Mouse (Mus musculus) intestine, postnatal 0 days (tissue): Measurements from ENCODE around the gene Ppfibp1. TPM values are rescaled to one million over a fixed set of nuclear protein-coding genes. Genes with fewer than 3 reads are reported as not detected.

ENCODE experiments used
- ATAC-seq: fragments of 200-750 bp; cut with Nextera tagmentation; 2 replicates; pipeline ENCODE4 v1.8.0; 2017; ENCODE audit warnings: mild to moderate bottlenecking, moderate TSS enrichment, moderate library complexity
- H3K27ac ChIP-seq: fragments of 300-500 bp; sonication (generic); 2 replicates; pipeline ENCODE4 v1.5.1; 2014; ENCODE audit warnings: mild to moderate bottlenecking, low read depth, low read length, moderate library complexity
- H3K27me3 ChIP-seq: fragments of 300-500 bp; sonication (generic); replicated peaks from 2 replicates; pipeline ENCODE4 v1.6.1; 2014; ENCODE audit warnings: low read length, mixed read lengths; ENCODE audit not compliant: control insufficient read depth, insufficient read depth
- H3K36me3 ChIP-seq: fragments of 300-500 bp; sonication (generic); 2 replicates; pipeline ENCODE4 v1.6.1; 2014; ENCODE audit warnings: mild to moderate bottlenecking, moderate library complexity; ENCODE audit not compliant: control insufficient read depth, insufficient read depth
- H3K4me1 ChIP-seq: fragments of 300-500 bp; sonication (generic); replicated peaks from 2 replicates; pipeline ENCODE4 v1.6.1; 2014; ENCODE audit warnings: antibody characterized with exemption, low read length, mixed read lengths; ENCODE audit not compliant: control insufficient read depth, insufficient read depth
- H3K4me2 ChIP-seq: fragments of 300-500 bp; sonication (generic); replicated peaks from 2 replicates; pipeline ENCODE4 v1.6.1; 2014; ENCODE audit warnings: low read depth, mild to moderate bottlenecking, moderate library complexity
- H3K4me3 ChIP-seq: fragments of 300-500 bp; sonication (generic); 2 replicates; pipeline ENCODE4 v1.5.1; 2014; ENCODE audit warnings: low read depth, low read length
- H3K9ac ChIP-seq: fragments of 300-500 bp; sonication (generic); 2 replicates; pipeline ENCODE4 v1.6.1; 2014; ENCODE audit warnings: mild to moderate bottlenecking, low read depth, low read length
- H3K9me3 ChIP-seq: fragments of 300-500 bp; sonication (generic); 2 replicates; pipeline ENCODE4 v1.6.1; 2016; ENCODE audit warnings: mixed run types; ENCODE audit not compliant: control insufficient read depth
- CTCF ChIP-seq: sonication (generic); IDR thresholded peaks from 2 replicates; pipeline ENCODE4 v1.5.1; 2016; ENCODE audit warnings: low read depth, mild to moderate bottlenecking, control low read depth, antibody characterized with exemption, moderate library complexity
- WGBS: fragments of 180-500 bp; shearing (Covaris S2); extraction: QIAGEN DNeasy Blood & Tissue Kit; methylation state at CpG from one replicate; pipeline ENCODE4 v1.1.7; 2014; 5-methylcytosine and 5-hydroxymethylcytosine counted together
- polyA plus RNA-seq: library from polyadenylated mRNA; unstranded; fragments of >200 nt; fragmentation: Nextera tagmentation; extraction: Ambion mirVana; gene quantifications from 2 replicates; pipeline ENCODE4 v1.2.1, GENCODE M21; 2015

Gene Ppfibp1
- polyA plus RNA-seq, 1 experiment from 2014 or later = 32.3 TPM

DNA sequence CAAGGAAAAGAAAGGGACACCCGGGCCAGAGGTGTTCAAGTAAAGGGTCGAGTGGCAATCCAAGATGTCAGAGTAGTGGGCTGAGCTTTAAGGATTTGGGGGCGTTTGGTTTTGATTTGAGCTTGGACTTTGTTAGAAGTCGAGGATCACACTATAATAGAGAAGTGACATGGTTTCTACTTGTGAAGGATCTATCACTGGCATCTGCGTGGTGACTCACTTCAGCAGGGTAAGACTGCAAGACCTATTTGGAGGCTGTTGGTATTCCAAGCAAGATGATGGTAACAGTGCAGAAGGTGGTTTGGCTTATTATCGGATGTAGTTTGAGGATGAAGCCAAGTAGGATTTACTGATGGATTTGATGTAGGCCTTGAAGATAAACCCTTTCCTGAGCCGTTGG lies 155.3 kb downstream of the Ppfibp1 start:
- H3K27ac ChIP-seq = 0 out of 2 replicates have a peak overlapping the region, but pooled peaks have one; percentile 87
- peak overlapping the region; percentile 77 for H3K4me2 ChIP-seq
- H3K9ac ChIP-seq = peak overlapping the region; percentile 96
- H3K9me3 ChIP-seq = no peaks in the 10 kb centered on the region
- H3K36me3 ChIP-seq = peaks cover 22% of the 10 kb centered on the region
- H3K4me3 ChIP-seq = peak overlapping the region; percentile 93
- H3K27me3 ChIP-seq = no peaks in the 10 kb centered on the region
- no peak for TF ChIP-seq CTCF
- peaks cover 9% of the 10 kb centered on the region for H3K4me1 ChIP-seq
- no peak for ATAC-seq
- WGBS = 37% methylated on average over 7 of the region's 7 CpGs

DNA sequence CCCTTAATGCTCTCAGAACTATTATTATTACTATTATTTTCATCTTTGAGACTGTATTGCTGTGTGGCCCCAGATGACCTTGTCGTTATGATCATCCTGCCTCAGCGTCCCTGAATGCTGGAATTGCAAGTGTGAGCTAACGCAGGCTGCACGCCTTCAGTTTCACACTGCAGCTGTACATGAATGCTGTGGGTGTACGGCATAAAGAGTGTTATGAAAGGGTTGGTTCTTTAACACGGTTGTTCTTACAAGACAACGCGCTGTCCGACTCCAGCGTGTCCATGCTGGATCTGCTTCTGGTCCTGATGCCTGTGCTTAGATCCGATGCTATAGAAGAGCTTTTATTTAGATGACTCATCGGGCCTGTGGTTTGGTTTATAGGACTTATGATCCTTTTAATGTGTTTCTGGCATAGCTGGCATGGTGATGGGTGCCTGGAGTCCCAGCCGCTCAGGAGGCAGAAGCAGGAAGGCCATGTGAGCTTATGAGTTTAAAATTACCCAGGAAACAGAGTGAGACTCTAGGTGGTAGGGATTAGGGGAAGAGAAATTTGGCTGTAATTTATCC lies 161.0 kb downstream of the Ppfibp1 start:
- no peak for TF ChIP-seq CTCF
- Histone ChIP-seq H3K4me1 (no peaks in the 10 kb centered on the region), H3K27me3 (no peaks in the 10 kb centered on the region), H3K4me3 (no peak overlapping the region), H3K9ac (no peak overlapping the region), H3K4me2 (no peak overlapping the region), H3K9me3 (no peaks in the 10 kb centered on the region), H3K36me3 (peaks cover 56% of the 10 kb centered on the region), H3K27ac (no peak overlapping the region)
- ATAC-seq = no peak
- 93% methylated on average over 13 of the region's 13 CpGs for WGBS

DNA sequence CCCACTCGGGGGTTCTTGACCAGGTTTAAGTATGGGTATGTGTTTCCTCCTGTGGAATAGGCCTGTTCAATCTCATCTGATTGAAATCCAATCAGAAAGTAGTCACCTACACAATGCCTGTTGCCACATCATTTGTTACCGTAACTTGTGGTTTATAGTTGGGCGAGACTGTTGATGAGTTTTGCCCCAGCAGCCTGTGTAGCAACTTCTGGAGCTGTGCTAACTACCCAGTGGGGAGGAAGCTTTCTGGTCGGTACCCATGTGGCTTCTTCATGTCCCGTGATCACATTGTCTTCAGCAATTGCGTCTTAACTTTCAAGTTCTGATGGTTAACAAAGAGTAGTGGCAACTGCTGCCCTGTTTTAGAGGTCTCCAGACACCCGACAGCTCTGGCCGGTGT lies 163.4 kb downstream of the Ppfibp1 start:
- Histone ChIP-seq H3K4me1 (no peaks in the 10 kb centered on the region), H3K4me2 (no peak overlapping the region), H3K27ac (no peak overlapping the region), H3K9ac (no peak overlapping the region), H3K27me3 (no peaks in the 10 kb centered on the region), H3K9me3 (no peaks in the 10 kb centered on the region), H3K4me3 (no peak overlapping the region), H3K36me3 (peaks cover 66% of the 10 kb centered on the region)
- ATAC-seq = no peak
- TF ChIP-seq CTCF = no peak
- 96% methylated on average over 8 of the region's 8 CpGs for WGBS

DNA sequence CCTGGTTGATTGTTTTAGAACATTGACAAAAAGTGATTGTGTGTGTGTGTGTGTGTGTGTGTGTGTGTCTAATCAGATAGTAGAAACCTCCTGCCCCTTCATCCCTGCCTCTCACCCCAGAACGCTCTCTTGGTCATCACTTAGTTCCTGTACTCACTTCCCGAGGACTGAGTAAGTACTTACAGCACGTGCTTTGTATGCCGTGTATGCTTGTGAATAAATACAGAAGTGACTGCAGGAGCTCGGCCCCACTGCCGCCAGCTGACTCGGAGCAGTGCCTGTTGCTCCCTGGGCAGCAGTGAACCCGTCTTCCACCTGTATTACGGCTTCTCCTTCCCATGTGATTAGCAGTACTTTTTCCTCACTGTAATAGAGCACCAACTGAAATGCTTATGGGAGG lies 164.2 kb downstream of the Ppfibp1 start:
- no peaks in the 10 kb centered on the region for H3K27me3 ChIP-seq
- no peak for ATAC-seq
- no peak overlapping the region for H3K9ac ChIP-seq
- H3K4me1 ChIP-seq = no peaks in the 10 kb centered on the region
- no peak overlapping the region for H3K27ac ChIP-seq
- H3K4me3 ChIP-seq = no peak overlapping the region
- no peak for TF ChIP-seq CTCF
- H3K36me3 ChIP-seq = peaks cover 66% of the 10 kb centered on the region
- 87% methylated on average over 9 of the region's 9 CpGs for WGBS
- H3K9me3 ChIP-seq = no peaks in the 10 kb centered on the region
- H3K4me2 ChIP-seq = no peak overlapping the region

DNA sequence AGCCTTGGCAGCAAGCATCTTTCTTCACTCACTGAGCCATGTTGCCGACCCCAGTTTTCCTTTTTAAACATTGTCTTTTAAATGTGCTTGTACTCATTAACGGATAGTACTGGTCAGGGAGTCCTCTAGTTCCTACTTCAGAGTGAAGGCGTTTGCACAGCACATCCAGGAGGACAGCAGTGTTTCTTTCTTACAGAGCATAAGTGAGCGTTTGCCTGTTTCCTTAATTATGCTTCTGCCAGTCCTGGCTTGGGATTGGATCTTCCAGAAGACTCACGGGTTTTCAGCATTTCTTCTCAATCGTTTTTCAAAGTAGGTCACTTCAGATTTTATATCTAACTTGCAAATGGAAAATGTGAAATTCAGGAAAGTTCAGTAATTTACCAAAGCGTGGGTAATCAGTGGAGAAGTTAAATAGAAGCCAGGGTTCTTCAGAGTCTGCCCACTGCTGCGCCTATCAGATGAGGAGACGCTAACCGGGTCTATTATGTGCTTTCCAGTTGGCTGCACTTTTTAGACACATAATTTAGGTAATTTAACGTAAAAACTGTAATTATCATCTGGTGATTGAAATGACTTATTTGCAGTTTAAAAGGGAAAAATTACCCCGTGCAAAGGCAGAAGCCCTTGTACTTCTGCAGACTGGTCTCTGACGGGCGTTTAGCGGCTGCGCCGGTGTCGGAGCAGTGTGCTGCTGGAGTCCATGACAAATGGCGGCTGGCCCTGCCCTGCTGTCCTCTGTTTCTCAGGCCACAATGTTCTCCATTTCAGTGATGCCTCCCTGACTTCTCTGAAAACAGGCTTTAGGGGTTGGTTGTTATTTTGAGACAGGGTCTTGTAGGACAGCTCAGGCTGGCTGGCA lies 165.7 kb downstream of the Ppfibp1 start:
- TF ChIP-seq CTCF = no peak
- Histone ChIP-seq H3K36me3 (peaks cover 66% of the 10 kb centered on the region), H3K27me3 (no peaks in the 10 kb centered on the region), H3K9me3 (no peaks in the 10 kb centered on the region), H3K27ac (no peak overlapping the region), H3K4me2 (no peak overlapping the region), H3K4me1 (no peaks in the 10 kb centered on the region), H3K4me3 (no peak overlapping the region), H3K9ac (no peak overlapping the region)
- ATAC-seq = no peak
- 91% methylated on average over 19 of the region's 19 CpGs for WGBS

DNA sequence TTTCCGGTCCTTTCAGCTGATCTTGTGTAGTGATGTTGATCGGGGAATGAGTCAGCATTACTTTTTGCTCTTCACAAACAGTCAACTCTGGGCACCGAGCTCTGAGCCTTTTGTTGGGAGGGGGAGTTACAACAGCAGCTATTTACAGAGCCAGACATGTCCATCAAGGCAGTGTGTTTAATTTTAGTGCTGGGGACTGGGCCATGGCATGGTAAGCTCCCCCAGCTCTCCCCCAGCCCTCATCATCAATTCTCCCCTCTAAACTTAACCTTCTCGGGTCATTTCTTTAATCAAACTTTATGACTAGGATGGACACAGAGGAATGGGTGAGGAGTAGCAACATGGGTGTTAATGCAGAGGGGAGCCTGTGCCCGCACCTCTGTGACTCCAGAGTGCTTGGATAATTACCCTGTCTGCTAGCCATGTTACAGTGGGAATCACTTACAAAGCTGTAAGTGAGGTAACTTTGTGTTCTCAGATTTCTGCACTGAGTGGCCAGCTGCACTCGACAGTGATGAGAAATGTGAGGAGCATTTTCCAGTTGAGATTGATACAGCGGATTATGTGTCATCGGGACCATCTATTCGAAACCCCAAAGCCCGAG lies 167.2 kb downstream of the Ppfibp1 start:
- H3K27me3 ChIP-seq = no peaks in the 10 kb centered on the region
- no peaks in the 10 kb centered on the region for H3K4me1 ChIP-seq
- WGBS = 90% methylated on average over 10 of the region's 10 CpGs
- H3K36me3 ChIP-seq = peaks cover 64% of the 10 kb centered on the region
- no peak for ATAC-seq
- H3K9me3 ChIP-seq = no peaks in the 10 kb centered on the region
- no peak overlapping the region for H3K4me2 ChIP-seq
- no peak for TF ChIP-seq CTCF
- H3K27ac ChIP-seq = no peak overlapping the region
- no peak overlapping the region for H3K9ac ChIP-seq
- no peak overlapping the region for H3K4me3 ChIP-seq
